Mouse (Mus musculus): Measurements from ENCODE around the gene Uxt. TPM values are rescaled to one million over a fixed set of nuclear protein-coding genes. Genes with fewer than 3 reads are reported as not detected.

Gene Uxt
- polyA plus RNA-seq (2014; fragmentation: Illumina TruSeq; extraction: RNeasy Lipid Tissue Mini Kit (QIAGEN cat#74804); ENCODE audit: low replicate concordance), result 17.9 TPM

GRCm38 (mm10) chrX:20961477-20962378 lies at the start of gene Uxt:
Uxt (minus strand) TSS chrX:20962017.

GRCm38 (mm10) chrX:20950191-20950880 lies 11.5 kb downstream of the Uxt start, which contains the start of gene Elk1:
Elk1 (minus strand) TSS chrX:20950608.

GRCm38 (mm10) chrX:20931364-20931763 lies 30.5 kb downstream of the Uxt start, which contains the start of gene Cfp:
Cfp (minus strand) TSS chrX:20931555.

GRCm38 (mm10) chrX:20920844-20921364 lies 40.9 kb downstream of the Uxt start, which contains the start of gene Syn1:
Syn1 (minus strand) TSS chrX:20921004.

Other genes with a start within 250 kb of the Uxt start
- gene Araf, start 164.2 kb downstream of the Uxt start, polyA plus RNA-seq (2014; fragmentation: Illumina TruSeq; extraction: RNeasy Lipid Tissue Mini Kit (QIAGEN cat#74804); ENCODE audit: low replicate concordance), result 62.5 TPM
- not detected for gene Timp1, start 91.9 kb downstream of the Uxt start, polyA plus RNA-seq (2014; fragmentation: Illumina TruSeq; extraction: RNeasy Lipid Tissue Mini Kit (QIAGEN cat#74804); ENCODE audit: low replicate concordance)
- gene Syn1, start 41.0 kb downstream of the Uxt start, polyA plus RNA-seq (2014; fragmentation: Illumina TruSeq; extraction: RNeasy Lipid Tissue Mini Kit (QIAGEN cat#74804); ENCODE audit: low replicate concordance), result 1.5 TPM
- gene Cfp, start 30.5 kb downstream of the Uxt start, polyA plus RNA-seq (2014; fragmentation: Illumina TruSeq; extraction: RNeasy Lipid Tissue Mini Kit (QIAGEN cat#74804); ENCODE audit: low replicate concordance), result 2.5 TPM
- 2.8 TPM for gene Elk1, start 11.4 kb downstream of the Uxt start, polyA plus RNA-seq (2014; fragmentation: Illumina TruSeq; extraction: RNeasy Lipid Tissue Mini Kit (QIAGEN cat#74804); ENCODE audit: low replicate concordance)
- 51.2 TPM for gene Zfp182, start 100.3 kb upstream of the Uxt start, polyA plus RNA-seq (2014; fragmentation: Illumina TruSeq; extraction: RNeasy Lipid Tissue Mini Kit (QIAGEN cat#74804); ENCODE audit: low replicate concordance)
- gene Spaca5, start 106.4 kb upstream of the Uxt start, polyA plus RNA-seq (2014; fragmentation: Illumina TruSeq; extraction: RNeasy Lipid Tissue Mini Kit (QIAGEN cat#74804); ENCODE audit: low replicate concordance), result not detected
- 0.74 TPM for gene Zfp300, start 127.5 kb upstream of the Uxt start, polyA plus RNA-seq (2014; fragmentation: Illumina TruSeq; extraction: RNeasy Lipid Tissue Mini Kit (QIAGEN cat#74804); ENCODE audit: low replicate concordance)
- not detected for gene Ssxa1, start 153.8 kb upstream of the Uxt start, polyA plus RNA-seq (2014; fragmentation: Illumina TruSeq; extraction: RNeasy Lipid Tissue Mini Kit (QIAGEN cat#74804); ENCODE audit: low replicate concordance)
- not detected for gene Gm21876, start 213.6 kb upstream of the Uxt start, polyA plus RNA-seq (2014; fragmentation: Illumina TruSeq; extraction: RNeasy Lipid Tissue Mini Kit (QIAGEN cat#74804); ENCODE audit: low replicate concordance)